Mouse (Mus musculus) retina, adult 2 months (tissue): ENCODE measurements around the gene Vti1a.

ENCODE experiments used
- DNase-seq: peaks from one replicate; pipeline ENCODE4 v3.0.0-alpha.2; 2012; ENCODE audit warnings: low read depth, low spot score

Vti1a gene

DNA sequence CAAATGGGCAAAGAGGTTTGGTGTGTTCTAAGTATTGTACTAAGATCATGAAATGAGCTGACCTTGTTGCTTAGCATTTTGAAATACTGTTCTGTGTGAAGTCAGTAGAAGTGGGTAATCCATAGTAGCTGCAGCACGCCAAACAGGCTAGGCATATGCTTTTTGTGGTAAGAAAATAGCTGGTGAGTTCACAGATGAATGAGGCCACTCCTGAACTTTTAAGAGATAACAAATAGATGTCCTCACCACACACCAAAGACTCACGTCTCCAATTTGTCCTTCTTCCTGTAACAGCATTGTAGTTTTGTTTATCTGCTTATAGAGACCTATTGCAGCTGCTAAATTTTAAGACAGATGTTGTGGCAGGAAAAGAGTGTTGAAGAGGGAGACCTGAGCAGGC lies 62.8 kb downstream of the Vti1a start:
- DNase-seq, result no peak

DNA sequence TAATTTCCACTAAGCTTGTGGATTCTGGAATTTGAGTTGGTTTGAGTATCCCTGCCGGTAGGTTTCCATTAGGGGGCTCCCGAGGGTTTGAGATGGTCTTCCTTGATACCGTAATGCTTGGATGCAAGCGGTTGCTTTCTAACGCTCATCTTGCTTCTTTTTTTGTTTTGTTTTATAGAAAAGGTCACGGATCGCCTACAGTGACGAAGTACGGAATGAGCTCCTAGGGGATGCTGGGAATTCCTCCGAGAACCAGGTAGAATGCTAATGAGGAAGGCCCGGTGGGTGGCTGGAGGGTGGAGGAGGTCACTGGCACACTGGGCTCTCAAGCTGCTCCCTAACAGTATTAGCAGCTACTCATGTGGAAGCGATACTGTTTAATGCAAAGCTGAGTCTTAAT lies 64.7 kb downstream of the Vti1a start:
- no peak for DNase-seq

DNA sequence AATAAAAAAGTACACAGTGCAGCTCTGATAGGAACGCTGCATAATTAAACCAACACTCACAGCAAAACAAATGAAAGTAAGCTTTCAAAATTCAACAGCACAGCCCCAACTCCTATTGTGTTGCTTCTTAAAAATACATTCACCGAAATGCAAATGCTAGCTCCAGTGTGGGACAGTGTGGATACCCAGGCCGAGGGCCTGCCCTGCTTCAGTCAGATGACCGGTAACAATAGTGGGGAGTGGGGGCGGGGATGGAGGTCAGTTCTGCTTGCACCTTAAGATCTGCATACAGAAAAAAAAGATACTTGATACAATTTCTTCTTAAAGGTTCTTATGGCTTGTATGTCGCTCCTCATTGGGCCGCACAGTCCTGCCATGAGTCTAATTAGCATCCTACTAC lies 65.2 kb downstream of the Vti1a start:
- DNase-seq, result no peak

DNA sequence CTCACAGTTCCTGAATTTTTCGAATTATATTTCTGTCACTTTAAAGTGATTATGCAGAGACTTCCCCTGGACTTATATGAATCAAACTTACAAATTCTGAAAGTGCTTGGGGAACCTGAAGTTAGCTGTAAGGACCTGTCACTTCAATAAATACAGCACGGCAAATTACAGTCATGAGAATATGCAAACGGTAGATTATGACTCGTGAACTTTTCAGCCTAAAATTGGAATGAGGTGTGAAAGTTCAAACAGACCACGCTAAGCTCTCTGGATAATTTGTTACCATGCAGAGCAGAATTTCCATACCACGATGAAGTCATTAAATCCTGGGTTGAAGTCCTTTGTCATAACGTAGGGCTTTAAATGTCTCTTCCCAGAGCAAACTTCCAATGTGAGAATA lies 66.7 kb downstream of the Vti1a start:
- DNase-seq, result no peak

DNA sequence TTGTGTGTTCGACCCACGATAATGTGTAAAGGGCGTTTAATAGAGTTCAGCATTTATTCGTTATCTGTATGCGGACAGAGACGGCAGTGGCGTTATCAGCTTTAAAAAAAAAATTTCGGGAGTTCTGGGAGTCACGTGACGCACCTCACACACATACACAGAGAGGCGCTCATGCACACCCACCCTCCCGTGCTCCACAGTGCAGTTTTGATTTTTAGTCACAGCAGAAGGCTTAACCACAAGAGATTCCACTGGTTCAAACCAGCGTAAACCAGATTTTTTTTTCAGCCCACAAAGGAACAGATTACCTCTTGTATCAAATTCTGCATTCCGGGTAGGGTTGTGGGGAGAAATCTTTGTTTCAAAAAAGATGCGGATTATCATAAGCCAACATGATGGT lies 68.5 kb downstream of the Vti1a start:
- DNase-seq, result no peak

DNA sequence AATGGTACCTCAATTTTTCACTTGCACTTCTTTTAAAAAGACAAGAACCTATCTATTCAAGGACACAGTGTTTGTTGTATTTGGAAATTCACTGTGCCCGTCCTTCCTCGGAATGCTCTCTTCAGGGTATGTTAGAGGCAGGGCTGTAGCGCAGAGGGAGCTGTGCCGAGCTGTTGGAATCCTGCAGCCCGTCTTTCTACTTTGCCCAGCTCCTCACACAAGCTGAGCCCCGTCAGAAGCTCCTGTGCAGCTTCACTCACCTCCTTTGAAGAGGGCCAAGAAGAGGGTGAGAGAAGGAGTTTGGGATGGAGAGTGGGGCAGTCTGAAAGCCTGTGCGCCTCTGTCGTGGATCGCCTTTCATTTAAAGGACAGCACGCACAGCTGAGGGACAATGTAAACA lies 72.9 kb downstream of the Vti1a start:
- no peak for DNase-seq

DNA sequence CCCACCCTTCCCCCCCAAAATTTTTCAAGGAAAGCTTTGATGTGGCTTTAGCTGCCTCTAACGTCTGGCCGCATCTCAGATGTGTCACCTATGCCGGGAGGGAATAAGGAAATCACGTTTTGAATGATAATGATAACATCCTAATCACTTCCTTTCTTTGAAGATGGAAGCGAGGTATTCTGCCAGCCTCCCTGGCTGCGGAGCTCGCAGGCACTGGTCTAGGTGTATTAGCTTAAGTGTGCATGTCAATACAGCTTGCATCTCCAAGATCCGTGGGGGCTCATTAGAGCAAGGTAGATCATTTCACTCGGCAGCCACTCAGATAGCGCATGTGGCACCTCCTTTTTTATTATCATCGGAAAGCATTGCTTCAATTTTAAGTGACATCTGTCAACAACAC lies 74.2 kb downstream of the Vti1a start:
- DNase-seq, result no peak

DNA sequence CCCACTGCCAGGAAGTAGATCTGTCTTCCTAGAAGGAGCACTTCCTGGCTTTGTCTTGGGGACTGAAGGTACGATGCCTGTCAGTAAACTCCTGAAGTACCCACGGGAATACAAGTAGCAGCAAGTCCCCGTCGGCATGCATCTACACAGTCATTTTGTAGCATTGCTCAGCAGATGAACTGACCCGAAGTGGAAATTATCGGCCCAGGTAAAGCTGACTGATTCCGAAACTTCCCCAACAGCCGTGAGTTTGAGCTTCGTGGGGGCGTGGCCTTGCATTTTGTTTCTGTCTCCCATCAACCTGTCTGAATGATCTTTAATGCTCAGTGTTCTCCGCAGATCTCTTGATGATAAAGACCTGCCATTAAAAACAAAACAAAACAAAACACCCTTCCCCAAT lies 85.5 kb downstream of the Vti1a start:
- no peak for DNase-seq

DNA sequence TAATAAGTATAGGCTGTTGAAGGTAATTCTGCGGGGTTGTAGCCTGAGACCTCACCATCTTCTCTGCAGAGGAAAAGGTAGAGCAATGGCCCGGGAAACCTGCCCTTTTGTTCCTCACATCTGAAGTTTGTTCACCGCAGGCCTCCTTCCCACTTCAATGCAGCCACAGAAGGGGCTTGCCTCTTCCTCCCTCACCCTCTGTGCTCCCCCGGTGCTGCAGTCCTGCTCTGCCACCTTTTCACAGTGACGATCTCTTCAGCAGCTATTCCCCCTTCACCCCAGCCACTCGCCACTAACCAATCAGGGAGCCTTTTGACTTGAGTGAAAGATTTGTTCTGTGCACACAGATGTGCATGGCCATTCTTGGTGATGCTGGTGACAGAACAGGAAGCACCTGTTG lies 92.4 kb downstream of the Vti1a start:
- no peak for DNase-seq

DNA sequence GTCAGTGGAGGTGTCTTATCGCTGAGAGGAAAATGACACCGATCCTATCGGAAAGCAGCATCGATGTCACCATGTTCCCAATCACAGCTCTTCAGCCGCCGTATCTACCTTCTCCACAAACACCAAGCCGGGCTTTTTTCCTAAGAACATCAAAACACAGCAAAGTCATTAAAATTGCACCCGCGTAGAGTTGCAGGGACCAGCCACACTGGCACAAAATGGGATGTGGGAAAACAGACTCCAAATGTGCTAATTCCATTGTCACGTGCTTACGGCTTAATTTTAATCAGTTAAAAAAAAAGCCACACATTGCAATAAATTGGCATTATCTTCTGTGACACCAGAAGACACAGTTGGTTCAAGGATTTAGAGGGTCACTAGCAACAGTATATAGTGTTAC lies 95.3 kb downstream of the Vti1a start:
- DNase-seq, result no peak

DNA sequence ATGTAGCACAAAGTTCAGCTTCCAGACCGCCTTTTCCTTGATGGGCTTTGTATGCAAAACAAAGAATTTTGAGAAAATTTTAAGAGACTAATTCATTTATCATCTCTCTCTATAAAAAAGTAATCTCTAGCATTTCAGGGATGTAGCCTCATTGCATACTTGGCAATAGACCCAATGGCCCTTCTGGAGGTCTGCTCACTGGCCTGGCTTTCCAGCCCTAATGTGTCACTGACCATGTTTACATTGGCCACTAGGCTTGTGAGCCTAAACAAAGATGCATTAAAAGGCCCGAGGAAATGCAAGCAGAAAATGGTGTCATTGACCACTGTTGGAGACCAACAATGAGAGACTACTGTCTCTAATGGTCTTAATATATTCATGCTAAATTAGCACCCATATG lies 95.8 kb downstream of the Vti1a start:
- DNase-seq, result no peak

DNA sequence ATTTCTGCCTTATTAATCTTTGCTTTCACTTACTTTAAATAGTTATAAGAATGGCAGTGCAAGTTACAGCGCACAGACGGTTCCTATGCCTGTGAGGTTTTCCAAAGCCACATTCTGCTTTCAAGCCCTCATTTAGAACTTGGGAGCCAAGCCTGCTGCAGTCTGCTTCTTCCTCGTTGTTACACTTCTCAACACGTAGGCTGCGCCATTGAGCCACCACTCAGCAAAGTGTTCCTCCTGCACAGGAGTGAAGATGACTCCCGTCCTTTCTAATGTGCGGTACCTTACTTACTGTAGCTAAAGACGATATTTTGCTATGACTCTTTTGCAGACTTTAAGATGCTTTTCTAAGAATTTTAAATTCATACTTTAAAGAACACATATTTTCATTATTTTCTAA lies 98.0 kb downstream of the Vti1a start:
- no peak for DNase-seq

DNA sequence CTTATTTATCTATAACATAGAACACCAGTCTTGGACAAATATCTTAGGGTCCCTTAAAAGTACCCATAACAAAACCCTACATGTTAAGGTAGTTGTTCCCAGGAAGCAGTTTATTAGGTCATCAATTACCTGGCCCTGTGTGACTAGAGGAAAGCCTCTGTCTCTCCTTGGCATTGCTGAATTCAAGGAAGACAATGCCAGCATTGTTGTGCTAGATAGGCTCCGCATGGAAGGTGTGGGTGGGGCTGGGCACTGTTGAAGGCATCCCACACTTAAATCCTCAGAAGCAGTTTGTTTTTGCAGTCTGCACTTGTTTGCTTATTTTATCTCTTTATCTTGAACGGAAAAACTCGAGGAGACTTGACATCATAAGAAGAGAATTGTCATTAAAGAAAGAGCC lies 102.7 kb downstream of the Vti1a start:
- DNase-seq, result no peak

DNA sequence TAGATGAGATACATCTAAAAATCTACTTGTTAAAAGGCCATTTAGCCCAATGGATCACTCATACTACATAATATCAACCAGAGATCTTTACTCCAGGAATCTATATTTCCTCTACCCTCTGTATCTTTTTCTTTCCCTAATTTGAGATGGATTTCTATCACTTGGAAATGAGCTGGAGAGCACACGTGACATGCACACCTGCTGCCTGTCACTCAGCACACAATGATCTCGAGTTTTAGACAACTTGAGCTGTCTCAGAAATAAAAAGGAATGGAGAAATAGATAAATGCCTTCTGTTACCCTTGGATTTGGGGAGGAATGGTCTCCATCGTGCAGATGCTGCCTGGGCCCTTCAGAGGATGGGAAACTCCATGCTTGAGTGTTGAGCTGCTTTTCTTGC lies 103.9 kb downstream of the Vti1a start:
- no peak for DNase-seq

DNA sequence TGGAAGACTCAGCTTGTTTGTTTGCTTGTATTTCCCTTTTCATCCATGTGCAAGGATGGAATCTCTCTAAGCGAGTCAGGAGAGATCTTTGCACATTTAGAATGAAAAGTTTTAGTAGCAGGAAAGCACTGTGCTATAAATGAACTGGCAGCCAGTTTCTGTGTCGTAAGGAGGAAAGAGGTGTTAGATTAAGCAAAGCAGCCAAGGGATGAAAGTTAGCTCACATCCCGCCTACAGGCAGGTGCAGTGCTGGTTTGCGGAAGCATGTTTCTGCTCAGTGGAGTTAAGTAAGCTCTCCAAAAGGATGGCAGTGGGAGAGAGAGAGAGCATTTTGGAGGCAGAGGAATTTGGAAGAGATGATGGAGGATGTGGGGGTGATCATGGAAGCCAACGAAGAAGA lies 105.7 kb downstream of the Vti1a start:
- no peak for DNase-seq

DNA sequence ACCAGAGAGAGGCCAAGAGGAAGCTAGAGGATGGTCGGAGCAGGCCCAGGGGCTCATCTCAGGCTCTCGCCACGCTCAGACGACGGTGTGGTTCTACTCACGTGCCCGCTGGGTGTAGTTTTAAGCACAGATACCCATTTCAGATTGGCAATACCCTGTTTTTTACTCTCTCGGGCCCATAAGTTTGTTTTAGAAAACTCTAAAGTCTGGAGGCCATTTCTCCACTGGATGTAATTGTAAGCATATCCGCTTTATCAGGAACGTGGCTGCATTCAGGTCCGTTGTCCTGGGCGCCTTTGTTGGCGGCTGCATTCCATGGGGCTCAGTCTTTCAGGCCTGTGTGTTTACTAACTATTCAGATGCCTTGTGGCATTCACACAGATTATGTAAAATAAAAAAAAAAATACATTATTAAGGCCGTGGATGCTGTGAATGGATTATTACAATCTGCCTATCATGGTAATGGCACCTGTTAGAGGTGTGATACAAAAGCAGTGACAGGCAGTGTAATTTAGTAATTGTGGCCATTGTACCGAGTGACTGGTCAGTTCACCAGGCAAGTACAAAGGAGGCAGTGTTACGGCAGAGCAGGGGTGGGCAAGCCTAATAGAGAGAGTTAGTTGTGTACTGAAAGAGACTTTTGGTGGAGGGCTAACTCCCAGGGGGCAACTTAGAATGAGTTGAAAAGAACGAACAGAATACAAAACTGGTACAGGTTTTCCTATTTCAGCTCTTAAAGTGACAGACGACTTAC lies 106.4 kb downstream of the Vti1a start:
- DNase-seq, result no peak

DNA sequence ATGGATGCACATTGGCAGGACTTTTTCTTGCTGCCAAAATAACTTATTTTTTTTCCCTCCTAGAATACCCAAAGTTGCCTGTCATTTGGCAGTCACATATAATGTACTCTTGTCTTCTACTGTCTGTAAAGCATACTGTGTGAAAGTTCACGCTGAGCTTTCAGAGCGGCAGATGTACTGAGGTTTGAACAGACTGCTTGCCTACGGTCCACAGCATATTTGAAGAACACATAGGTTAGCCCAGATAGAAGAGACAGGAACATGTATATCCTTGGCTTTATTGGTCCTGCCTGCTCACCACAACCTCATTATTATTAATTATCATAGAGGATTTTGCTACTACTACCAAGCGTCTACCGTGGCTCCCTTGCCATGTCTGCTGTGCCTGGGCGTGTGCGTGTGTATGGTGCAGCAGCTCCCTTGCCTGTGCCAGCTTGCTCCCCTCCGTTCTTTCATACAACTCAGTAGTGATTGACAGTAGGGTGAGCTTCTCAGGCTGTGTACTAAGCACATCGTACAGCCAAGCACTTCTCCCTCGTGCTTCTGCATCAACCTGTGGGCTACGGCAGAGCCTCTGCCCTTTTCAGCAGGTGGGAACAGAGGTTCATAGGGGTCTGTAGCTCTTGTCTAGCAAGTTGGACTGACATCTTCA lies 107.1 kb downstream of the Vti1a start:
- DNase-seq, result no peak

DNA sequence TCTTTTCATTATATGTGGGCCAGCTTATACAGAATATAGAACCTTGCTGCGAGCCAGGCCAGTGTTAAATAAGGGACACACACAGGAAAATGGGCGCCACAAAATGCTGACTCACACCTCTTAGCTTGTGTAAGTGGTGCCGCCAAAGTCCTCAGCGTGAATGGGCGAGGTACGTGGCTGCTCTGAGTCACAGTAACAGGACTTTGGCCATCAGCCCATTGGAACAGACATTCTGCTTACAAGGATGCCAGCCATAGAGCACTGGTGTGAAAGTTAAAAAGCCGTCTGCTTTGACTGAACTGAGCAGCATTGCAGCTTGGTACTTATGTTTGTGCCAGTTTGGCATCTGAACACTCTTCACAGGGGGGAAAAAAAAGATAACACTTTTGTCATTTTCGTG lies 107.9 kb downstream of the Vti1a start:
- DNase-seq, result no peak

DNA sequence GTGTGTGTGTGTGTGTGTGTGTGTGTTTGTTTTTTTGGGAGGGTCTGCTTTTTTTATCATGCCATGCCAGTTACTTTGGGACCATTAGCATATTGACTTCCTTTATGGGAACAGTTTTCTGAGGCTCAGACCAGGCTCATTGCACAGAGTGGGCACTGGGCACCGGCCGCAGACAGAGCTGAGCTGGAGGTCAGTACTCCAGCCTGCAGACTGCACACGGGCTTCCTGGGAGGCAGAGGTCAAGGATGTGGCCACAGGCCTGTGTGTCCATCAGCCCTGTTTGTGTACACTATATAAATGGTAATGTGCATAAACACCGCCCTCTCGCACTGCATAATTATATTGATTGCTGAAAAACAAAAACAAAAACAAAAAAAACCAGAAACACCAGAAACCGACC lies 108.4 kb downstream of the Vti1a start:
- DNase-seq, result no peak

DNA sequence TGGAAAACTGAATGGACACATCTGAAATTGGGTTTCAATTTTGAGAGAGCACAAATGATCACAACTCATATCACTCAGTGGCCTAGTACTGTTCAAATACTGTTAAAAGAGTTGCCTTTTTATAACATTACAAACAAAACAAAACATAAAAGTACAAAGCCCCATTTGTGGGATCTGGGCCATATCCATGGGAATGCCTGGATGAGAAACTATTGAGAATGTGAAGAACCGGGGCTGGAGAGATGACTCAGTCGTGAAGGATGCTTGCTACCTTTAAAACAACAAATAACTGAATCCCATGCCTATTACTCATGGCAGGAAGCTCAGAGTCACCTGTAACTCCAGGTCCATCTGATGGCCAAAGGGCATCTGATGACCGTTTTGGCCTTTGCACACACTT lies 124.2 kb downstream of the Vti1a start:
- DNase-seq, result no peak

DNA sequence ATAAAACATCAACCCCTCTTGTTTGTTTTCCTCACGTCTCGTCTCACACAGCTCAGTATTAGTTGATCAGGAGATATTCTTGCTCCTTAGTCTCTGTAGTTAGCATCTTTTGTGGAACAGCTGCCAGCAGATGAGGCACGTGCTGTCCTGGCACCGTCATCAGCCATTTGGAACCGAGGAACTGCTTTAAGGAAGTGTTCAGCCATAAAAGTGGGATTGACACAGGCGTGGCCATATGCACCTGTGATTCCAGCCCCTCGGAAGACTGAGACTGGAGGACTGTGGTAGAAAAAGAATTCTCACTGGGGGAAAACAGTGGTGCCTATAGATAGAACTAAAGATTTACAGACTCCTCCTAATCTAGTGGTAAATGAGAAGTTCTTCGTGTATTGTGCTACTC lies 127.5 kb downstream of the Vti1a start:
- no peak for DNase-seq

DNA sequence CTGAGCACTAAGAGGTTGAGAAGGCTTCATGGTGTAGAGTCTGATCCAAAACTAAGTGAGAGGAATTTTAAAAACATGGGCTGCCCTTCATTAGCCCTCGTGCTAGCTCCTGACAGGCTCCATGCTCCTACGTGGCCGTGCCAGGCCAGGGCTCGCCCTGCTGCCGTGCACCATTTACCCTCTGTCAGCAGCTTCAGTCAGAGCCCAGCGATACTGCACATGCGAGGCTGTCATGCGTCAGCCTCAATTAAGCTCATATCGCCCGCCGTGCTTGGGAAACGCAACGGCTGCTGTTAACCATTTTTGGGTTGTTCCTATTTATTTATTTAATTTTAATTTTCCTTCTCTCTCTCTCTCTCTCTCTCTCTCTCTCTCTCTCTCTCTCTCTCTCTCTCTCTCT lies 133.0 kb downstream of the Vti1a start:
- no peak for DNase-seq

DNA sequence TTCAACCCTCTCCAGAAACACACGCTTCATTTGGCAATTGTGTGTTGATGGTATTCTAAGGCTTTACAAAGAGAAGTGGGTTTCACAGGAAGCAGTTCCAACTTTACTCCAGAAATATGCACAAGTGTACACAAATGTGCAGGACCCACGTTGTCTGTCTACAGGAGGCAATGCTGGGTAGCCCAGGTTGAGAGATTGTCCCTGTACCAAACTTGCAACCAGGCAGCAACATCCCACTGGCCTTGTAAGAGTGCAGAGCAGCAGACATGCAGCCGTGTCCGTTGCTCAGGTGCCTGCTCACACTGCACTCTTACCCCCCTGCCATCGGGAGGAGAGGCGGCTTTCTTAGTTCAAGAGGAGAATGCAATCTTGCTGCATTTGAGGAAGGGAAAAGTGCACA lies 133.4 kb downstream of the Vti1a start:
- no peak for DNase-seq
